Mouse (Mus musculus): ENCODE measurements at regions not wholly inside any gene's neighbourhood (a gene's known extent, or its start where the extent isn't known, plus 50 kb on each side); places are given as distances from the start of the nearest gene placed in this dataset.

- no peak for DNase-seq
Observed at GRCm38 (mm10) chr15:69632306-69632705, 3131.6 kb upstream of the Lrrc6 start.

GRCm38 (mm10) chr15:69617998-69618397 lies 3117.3 kb upstream of the Lrrc6 start:
- DNase-seq, result no peak

GRCm38 (mm10) chr15:69614048-69614447 lies 3113.3 kb upstream of the Lrrc6 start:
- DNase-seq, result no peak

- no peak for DNase-seq
Observed at GRCm38 (mm10) chr15:69591219-69592006, 3090.7 kb upstream of the Lrrc6 start.

- DNase-seq, result no peak
Observed at GRCm38 (mm10) chr15:69588084-69588483, 3087.4 kb upstream of the Lrrc6 start.

- DNase-seq, result no peak
Observed at GRCm38 (mm10) chr15:69576742-69577141, 3076.0 kb upstream of the Lrrc6 start.

- DNase-seq, result no peak
Observed at GRCm38 (mm10) chr15:69575611-69576153, 3075.0 kb upstream of the Lrrc6 start.

- no peak for DNase-seq
Observed at GRCm38 (mm10) chr15:69554171-69554570, 3053.5 kb upstream of the Lrrc6 start.

GRCm38 (mm10) chr15:69552062-69552628 lies 3051.4 kb upstream of the Lrrc6 start:
- no peak for DNase-seq

GRCm38 (mm10) chr15:69551012-69551411 lies 3050.3 kb upstream of the Lrrc6 start:
- no peak for DNase-seq

- no peak for DNase-seq
Observed at GRCm38 (mm10) chr15:69526441-69527094, 3025.9 kb upstream of the Lrrc6 start.

GRCm38 (mm10) chr15:69484421-69485074 lies 2983.8 kb upstream of the Lrrc6 start:
- DNase-seq, result no peak

- no peak for DNase-seq
Observed at GRCm38 (mm10) chr15:69483096-69483495, 2982.4 kb upstream of the Lrrc6 start.

GRCm38 (mm10) chr15:69481087-69481486 lies 2980.4 kb upstream of the Lrrc6 start:
- DNase-seq, result no peak

- DNase-seq, result no peak
Observed at GRCm38 (mm10) chr15:69477050-69477449, 2976.3 kb upstream of the Lrrc6 start.

- no peak for DNase-seq
Observed at GRCm38 (mm10) chr15:69469566-69469965, 2968.9 kb upstream of the Lrrc6 start.

GRCm38 (mm10) chr15:69460581-69461194 lies 2960.0 kb upstream of the Lrrc6 start:
- no peak for DNase-seq

GRCm38 (mm10) chr15:69457473-69457872 lies 2956.8 kb upstream of the Lrrc6 start:
- no peak for DNase-seq

GRCm38 (mm10) chr15:69456191-69456770 lies 2955.6 kb upstream of the Lrrc6 start:
- DNase-seq, result no peak

GRCm38 (mm10) chr15:69441008-69441407 lies 2940.3 kb upstream of the Lrrc6 start:
- DNase-seq, result no peak

GRCm38 (mm10) chr15:69413531-69414011 lies 2912.9 kb upstream of the Lrrc6 start:
- no peak for DNase-seq

- no peak for DNase-seq
Observed at GRCm38 (mm10) chr15:69389575-69389974, 2888.9 kb upstream of the Lrrc6 start.
